Mouse (Mus musculus): ENCODE results near the gene 1810046K07Rik. TPM values are rescaled to one million over a fixed set of nuclear protein-coding genes. Genes with fewer than 3 reads are reported as not detected.

1810046K07Rik gene
- polyA plus RNA-seq, 1 experiment from 2014 or later, result 0.24 TPM

DNA sequence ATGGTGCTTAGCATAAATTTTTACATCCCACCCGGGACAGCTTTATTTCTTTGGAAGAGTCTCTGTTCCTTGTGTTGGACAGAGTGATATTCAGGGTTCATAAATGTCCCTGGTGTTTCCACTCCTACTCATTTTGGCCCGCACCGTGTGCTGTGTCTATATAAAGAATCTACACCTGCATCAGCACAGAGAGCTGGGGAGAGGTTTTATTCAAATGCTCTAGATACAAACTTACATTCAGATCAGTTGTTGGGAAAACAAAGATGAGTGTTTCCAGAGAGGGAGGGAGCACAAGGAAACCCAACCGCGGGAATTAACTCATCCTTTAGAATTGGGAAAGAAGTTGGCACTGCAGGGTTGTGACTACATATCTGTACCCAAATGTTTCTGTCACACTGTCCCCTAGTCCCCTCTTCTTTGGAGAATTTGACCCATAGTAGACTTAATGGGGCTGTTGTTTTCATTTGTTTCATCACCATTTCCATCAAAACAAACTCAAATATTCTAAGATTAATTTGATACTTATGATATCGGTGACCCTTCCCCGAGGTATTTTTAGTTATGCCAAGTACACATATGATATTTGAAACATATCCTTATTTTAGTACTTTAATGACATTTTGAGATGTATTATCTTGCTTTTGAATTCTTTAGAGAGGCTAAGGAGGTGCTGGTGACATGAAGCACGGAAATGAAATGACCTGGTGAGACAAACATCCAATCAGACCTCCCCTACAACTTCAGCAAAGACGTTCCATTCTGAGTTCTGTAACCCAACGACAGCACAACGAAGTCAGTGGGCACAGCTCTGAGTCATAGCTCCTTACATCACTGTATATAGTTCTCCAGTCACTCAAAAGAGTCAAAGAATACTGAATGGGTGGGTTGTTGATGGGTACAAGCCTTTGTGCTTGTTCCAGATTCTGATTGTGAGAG, 1.8 kb downstream of the 1810046K07Rik start:
- Histone ChIP-seq H3K4me3 (replicated peaks) (no peak overlapping the region), H3K9ac (no peak overlapping the region), H3K4me2 (replicated peaks) (no peak overlapping the region), H3K27me3 (no peaks in the 10 kb centered on the region), H3K27ac (replicated peaks) (no peak overlapping the region), H3K36me3 (no peaks in the 10 kb centered on the region), H3K4me1 (no peaks in the 10 kb centered on the region), H3K9me3 (replicated peaks) (no peaks in the 10 kb centered on the region)
- 83% methylated on average over 11 of the region's 11 CpGs for WGBS
- ATAC-seq (ENCODE audit: insufficient number of reproducible peaks, low FRiP score, low TSS enrichment, low read depth), result no peak

DNA sequence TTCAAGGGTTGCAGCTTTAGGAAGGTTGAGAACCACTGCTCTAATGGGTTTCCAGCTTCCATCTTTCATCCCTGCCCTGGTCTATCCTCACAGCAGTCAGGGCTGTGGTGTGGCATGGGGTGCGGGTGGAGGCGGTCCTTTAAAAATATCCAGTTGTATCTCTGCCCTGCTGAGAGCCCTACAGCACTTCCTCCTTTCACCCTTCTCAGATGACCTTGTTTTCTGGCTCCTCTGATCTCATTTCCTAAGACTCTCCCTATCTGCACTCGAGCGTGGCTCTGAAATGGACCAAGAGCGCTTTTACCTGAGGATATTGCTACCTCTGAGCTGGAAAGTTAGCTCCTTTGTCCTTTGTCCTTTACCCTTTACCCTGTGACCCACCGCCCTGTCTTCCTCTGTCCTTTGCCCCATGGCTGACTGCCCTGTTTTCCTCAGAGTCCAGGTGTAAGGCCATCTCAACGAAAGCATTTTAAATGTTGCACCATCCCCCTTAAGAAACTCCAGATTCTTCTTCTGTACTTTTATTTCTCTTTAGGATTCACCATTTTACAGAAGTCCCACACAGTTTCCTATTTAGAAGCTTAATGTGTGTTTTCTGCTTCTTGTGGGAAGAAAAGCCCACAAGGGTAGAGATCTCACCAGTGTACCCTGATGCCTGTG, 4.2 kb downstream of the 1810046K07Rik start:
- 76% methylated on average over 7 of the region's 7 CpGs for WGBS
- no peak for ATAC-seq (ENCODE audit: insufficient number of reproducible peaks, low FRiP score, low TSS enrichment, low read depth)
- H3K27me3 ChIP-seq, result no peaks in the 10 kb centered on the region

DNA sequence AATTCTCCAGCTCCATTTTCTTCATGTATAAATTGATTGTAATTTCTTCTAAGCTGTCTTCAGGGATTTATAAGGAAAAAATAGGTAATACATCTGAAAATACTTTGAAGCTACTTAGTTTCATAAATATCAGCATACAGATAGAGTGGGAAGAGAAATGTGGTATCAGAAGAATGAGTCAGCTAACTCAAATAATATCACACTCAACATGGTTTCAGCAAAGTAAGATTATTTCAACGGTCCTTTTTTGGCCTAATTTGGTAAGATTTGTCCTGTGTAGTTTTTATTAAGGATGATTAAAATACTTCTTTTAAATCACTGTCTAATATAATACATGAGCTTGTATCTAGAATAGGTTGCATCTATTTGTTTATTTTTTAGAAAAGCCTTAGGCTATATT, 8.6 kb downstream of the 1810046K07Rik start:
- no peaks in the 10 kb centered on the region for H3K4me1 ChIP-seq
- H3K27ac ChIP-seq (replicated peaks), result no peak overlapping the region
- 76% methylated on average over 1 of the region's 1 CpGs for WGBS
- no peaks in the 10 kb centered on the region for H3K9me3 ChIP-seq (replicated peaks)
- no peak overlapping the region for H3K4me2 ChIP-seq (replicated peaks)
- ATAC-seq (ENCODE audit: insufficient number of reproducible peaks, low FRiP score, low TSS enrichment, low read depth), result no peak
- H3K4me3 ChIP-seq (replicated peaks), result no peak overlapping the region
- no peak overlapping the region for H3K9ac ChIP-seq
- H3K36me3 ChIP-seq, result no peaks in the 10 kb centered on the region
- no peaks in the 10 kb centered on the region for H3K27me3 ChIP-seq

More for the DNA sequence above, 4.2 kb downstream of the 1810046K07Rik start:
- Histone ChIP-seq H3K4me2 (replicated peaks) (no peak overlapping the region), H3K9ac (no peak overlapping the region), H3K4me1 (no peaks in the 10 kb centered on the region), H3K9me3 (replicated peaks) (no peaks in the 10 kb centered on the region), H3K4me3 (replicated peaks) (no peak overlapping the region), H3K36me3 (no peaks in the 10 kb centered on the region), H3K27ac (replicated peaks) (no peak overlapping the region)

DNA sequence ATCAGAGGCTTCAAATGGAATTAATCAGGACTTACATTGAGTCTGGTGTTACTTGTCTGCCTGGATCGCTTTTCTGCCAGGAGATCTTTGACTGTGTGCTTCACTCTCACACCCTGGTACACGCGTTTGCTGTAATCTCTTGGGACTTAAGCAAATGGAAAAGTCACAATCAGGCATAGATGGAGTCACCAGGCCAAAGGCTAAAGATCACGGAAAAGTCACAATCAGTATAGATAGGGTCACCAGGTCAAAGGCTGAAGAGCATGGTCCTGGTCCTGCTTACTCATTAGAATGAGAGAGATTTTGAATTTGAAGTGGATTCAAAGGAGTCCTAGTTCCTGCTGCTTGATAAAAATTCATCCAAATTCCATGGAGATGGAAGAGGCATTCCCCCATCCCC, 10.5 kb downstream of the 1810046K07Rik start:
- H3K27me3 ChIP-seq, result no peaks in the 10 kb centered on the region
- no peaks in the 10 kb centered on the region for H3K4me1 ChIP-seq
- no peak for ATAC-seq (ENCODE audit: insufficient number of reproducible peaks, low FRiP score, low TSS enrichment, low read depth)
- H3K36me3 ChIP-seq, result no peaks in the 10 kb centered on the region
- H3K9me3 ChIP-seq (replicated peaks), result no peaks in the 10 kb centered on the region
- WGBS, result 69% methylated on average over 4 of the region's 4 CpGs
- H3K27ac ChIP-seq (replicated peaks), result no peak overlapping the region
- no peak overlapping the region for H3K9ac ChIP-seq
- no peak overlapping the region for H3K4me2 ChIP-seq (replicated peaks)
- H3K4me3 ChIP-seq (replicated peaks), result no peak overlapping the region

DNA sequence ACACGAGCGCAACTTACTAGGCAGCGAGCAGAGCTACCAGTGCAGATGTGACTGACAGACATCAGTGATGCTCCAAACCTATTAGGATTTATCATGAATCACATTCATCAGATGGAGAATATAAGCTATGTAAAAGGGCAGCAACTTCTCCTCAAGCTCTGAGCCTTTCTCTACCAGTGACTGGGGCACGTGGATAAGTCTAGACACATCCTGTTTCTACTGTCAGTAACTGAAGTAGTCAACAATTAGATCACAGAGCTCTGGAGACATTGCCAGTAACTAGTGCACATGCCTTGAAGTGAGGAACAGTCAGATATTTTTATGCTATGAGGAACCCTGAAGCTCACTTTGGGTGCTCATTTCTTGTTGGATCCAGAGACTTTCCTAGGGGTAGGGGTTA, 11.4 kb downstream of the 1810046K07Rik start:
- ATAC-seq (ENCODE audit: insufficient number of reproducible peaks, low FRiP score, low TSS enrichment, low read depth), result no peak
- no peak overlapping the region for H3K27ac ChIP-seq (replicated peaks)
- H3K4me2 ChIP-seq (replicated peaks), result no peak overlapping the region
- no peaks in the 10 kb centered on the region for H3K27me3 ChIP-seq
- no peaks in the 10 kb centered on the region for H3K4me1 ChIP-seq
- no peaks in the 10 kb centered on the region for H3K36me3 ChIP-seq
- H3K4me3 ChIP-seq (replicated peaks), result no peak overlapping the region
- WGBS, result 84% methylated on average over 4 of the region's 4 CpGs
- H3K9ac ChIP-seq, result no peak overlapping the region
- no peaks in the 10 kb centered on the region for H3K9me3 ChIP-seq (replicated peaks)

DNA sequence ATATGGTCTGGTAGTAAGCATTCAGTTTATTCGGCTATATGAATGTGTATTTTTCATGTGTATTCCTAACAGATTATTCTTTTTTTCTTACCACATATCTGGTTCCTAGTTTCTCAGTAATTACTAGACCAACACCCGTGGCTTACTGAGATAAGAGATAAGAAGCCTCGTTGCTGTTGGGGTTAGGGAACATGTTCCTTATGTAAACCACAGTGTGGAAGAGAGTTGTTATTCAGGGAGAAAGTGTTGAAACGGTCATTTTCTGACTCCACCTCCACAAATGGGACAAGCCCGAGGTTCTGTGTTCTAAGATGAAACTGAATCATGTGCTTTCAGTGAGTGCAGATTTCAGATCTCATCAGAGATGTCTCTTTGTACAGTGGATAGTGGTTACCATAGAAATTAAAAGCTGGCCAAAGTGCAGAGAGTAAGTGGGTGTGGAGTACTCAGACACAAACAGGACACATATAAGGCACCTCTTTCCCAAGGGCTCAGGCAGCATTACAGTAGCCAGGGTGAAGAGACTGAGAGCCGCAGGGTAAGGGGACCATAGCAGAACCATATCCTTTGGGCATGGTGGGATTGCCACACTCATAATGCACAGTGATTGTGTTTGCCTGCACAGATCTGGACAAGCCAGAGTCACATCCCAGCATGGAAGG, 13.2 kb downstream of the 1810046K07Rik start:
- H3K9me3 ChIP-seq (replicated peaks), result no peaks in the 10 kb centered on the region
- no peaks in the 10 kb centered on the region for H3K36me3 ChIP-seq
- ATAC-seq (ENCODE audit: insufficient number of reproducible peaks, low FRiP score, low TSS enrichment, low read depth), result no peak
- H3K9ac ChIP-seq, result no peak overlapping the region
- H3K4me2 ChIP-seq (replicated peaks), result no peak overlapping the region
- H3K4me1 ChIP-seq, result no peaks in the 10 kb centered on the region
- no peak overlapping the region for H3K27ac ChIP-seq (replicated peaks)
- H3K4me3 ChIP-seq (replicated peaks), result no peak overlapping the region
- WGBS, result 64% methylated on average over 6 of the region's 6 CpGs
- no peaks in the 10 kb centered on the region for H3K27me3 ChIP-seq

DNA sequence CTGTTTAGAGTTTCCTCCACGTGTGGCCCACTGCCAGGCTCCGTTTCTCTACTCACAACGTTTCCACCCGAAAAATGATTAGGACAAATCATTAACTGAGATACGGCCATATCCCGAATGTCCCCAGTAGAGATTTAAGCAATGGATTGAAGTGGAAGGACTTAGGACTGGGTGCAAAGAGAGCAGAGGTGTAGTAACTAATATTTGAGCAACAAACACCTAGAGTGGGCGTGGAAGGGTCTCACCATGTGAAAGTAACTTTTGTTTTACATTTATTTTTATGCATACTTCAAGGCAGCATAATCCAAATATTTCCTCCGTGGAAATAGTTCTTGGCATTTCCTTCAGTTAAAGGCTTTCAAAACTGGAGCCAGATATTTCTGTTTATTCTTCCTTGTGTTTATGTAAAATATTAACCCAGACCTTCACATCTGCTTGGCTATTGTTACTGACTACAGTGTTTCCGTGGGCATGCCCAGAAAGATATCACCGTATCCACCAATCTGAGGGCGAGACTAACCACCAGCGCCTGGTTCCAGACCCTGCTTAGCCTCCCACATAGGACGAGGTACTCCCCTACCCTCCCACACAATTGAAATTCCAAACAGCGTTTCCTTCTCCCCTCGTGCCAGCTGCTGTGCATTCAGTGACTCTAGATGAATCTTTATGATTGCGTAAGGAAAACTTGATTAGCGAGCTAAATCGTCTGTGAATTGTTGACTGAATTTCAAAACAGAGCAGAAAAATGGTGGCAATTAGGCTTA, 16.0 kb downstream of the 1810046K07Rik start:
- Histone ChIP-seq H3K9me3 (replicated peaks) (no peaks in the 10 kb centered on the region), H3K4me2 (replicated peaks) (no peak overlapping the region), H3K27me3 (no peaks in the 10 kb centered on the region), H3K4me1 (no peaks in the 10 kb centered on the region), H3K9ac (no peak overlapping the region), H3K36me3 (no peaks in the 10 kb centered on the region), H3K27ac (replicated peaks) (no peak overlapping the region), H3K4me3 (replicated peaks) (no peak overlapping the region)
- 45% methylated on average over 18 of the region's 18 CpGs for whole genome bisulfite sequencing
- ATAC-seq (ENCODE audit: insufficient number of reproducible peaks, low FRiP score, low TSS enrichment, low read depth), result no peak

DNA sequence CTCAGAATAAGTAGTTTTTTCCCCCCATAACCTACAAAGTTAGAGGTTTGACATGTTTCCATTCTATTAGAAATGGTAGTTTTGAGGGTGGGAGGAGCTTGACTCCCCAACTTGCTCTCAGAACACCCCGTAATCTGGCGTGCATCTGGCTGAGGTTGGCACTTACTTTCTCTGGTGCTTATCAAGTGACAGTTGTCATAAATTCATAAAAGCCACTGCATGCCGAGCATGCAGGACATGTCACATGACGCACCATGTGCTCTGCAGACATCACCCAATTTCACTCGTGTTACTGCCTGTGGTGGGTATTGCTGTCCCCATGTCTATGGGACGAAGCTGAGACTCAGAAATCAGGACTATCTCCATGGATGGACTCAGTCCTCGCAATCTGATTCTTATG, 18.2 kb downstream of the 1810046K07Rik start:
- Histone ChIP-seq H3K9me3 (replicated peaks) (no peaks in the 10 kb centered on the region), H3K36me3 (no peaks in the 10 kb centered on the region), H3K9ac (no peak overlapping the region), H3K4me2 (replicated peaks) (no peak overlapping the region), H3K27me3 (no peaks in the 10 kb centered on the region), H3K4me3 (replicated peaks) (no peak overlapping the region), H3K27ac (replicated peaks) (no peak overlapping the region), H3K4me1 (no peaks in the 10 kb centered on the region)
- 73% methylated on average over 7 of the region's 7 CpGs for WGBS
- ATAC-seq (ENCODE audit: insufficient number of reproducible peaks, low FRiP score, low TSS enrichment, low read depth), result no peak

DNA sequence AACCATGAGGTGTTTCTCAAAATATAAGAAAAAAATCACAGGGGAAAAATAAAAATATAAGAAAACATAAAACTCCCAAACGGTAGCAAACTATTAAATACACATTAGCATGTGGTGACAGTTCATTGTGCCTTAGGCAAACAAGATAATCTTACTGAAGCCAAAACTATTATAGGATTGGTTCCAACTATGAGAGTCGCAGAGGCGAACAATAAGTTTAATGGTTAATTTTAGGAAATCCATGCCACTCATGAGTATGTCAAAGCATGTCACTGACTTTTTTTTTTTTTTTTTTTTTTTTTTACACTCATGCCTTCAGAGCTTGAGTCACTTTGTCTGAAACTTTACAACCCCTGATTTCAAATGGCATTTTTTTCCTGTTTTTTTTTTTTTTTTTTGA, 22.4 kb downstream of the 1810046K07Rik start:
- Histone ChIP-seq H3K4me3 (replicated peaks) (no peak overlapping the region), H3K27me3 (no peaks in the 10 kb centered on the region; the same call in 1 of the 2 replicates), H3K36me3 (no peaks in the 10 kb centered on the region), H3K9me3 (replicated peaks) (no peaks in the 10 kb centered on the region), H3K9ac (no peak overlapping the region), H3K27ac (replicated peaks) (no peak overlapping the region), H3K4me1 (no peaks in the 10 kb centered on the region), H3K4me2 (replicated peaks) (no peak overlapping the region)
- ATAC-seq (ENCODE audit: insufficient number of reproducible peaks, low FRiP score, low TSS enrichment, low read depth), result no peak
- WGBS, result 70% methylated on average over 3 of the region's 3 CpGs

DNA sequence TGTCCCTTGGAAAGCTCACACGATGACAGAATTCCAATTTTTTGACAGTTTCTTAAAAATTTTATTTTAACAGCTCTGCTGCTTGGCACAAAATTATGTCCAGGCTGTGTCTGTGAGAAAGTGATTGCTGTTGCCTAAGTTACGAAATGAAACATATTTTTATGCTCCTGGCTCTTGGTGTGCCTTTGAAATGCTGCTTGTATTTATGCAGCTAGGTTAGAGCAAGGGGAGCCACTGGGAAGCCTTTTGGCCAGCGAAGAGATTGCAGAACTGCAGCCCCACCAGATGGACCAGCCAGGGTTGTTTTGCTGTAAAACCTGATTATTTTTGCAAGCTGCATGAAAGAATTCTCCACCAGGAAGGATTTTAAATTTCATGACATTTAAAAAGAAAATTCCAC, 23.6 kb downstream of the 1810046K07Rik start:
- Histone ChIP-seq H3K4me1 (no peaks in the 10 kb centered on the region), H3K4me2 (replicated peaks) (no peak overlapping the region), H3K9me3 (replicated peaks) (no peaks in the 10 kb centered on the region), H3K36me3 (no peaks in the 10 kb centered on the region), H3K4me3 (replicated peaks) (no peak overlapping the region), H3K9ac (no peak overlapping the region), H3K27ac (replicated peaks) (no peak overlapping the region), H3K27me3 (no peaks in the 10 kb centered on the region; the same call in 1 of the 2 replicates)
- 58% methylated on average over 3 of the region's 3 CpGs for WGBS
- no peak for ATAC-seq (ENCODE audit: insufficient number of reproducible peaks, low FRiP score, low TSS enrichment, low read depth)

DNA sequence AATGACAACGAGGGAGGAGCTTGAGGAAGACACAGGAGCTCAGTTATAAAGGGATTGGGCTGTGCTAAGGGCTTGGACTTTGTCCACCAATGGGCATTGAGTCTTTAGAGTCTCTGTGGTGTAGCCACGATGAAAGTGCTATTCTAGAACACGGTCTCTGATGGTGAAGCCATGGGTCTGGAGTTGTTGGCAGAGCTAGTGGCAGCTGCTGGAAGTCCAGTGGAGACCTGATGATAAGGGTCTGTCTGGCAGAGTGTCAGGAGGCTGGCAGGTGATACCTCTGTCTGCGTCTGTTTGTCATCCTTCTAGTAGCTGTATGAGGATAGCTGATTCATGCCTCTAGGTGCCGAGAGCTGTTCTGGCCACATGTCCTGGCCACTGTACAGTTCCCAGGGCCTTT, 24.7 kb downstream of the 1810046K07Rik start:
- no peak overlapping the region for H3K4me3 ChIP-seq (replicated peaks)

More for the DNA sequence above, 24.7 kb downstream of the 1810046K07Rik start:
- Histone ChIP-seq H3K27me3 (no peaks in the 10 kb centered on the region; the same call in 1 of the 2 replicates), H3K9me3 (replicated peaks) (no peaks in the 10 kb centered on the region), H3K36me3 (no peaks in the 10 kb centered on the region), H3K4me2 (replicated peaks) (no peak overlapping the region), H3K27ac (replicated peaks) (no peak overlapping the region), H3K4me1 (no peaks in the 10 kb centered on the region), H3K9ac (no peak overlapping the region)
- 81% methylated on average over 5 of the region's 5 CpGs for WGBS
- ATAC-seq (ENCODE audit: insufficient number of reproducible peaks, low FRiP score, low TSS enrichment, low read depth), result no peak

Data from embryonic facial prominence, embryonic 15.5 days (tissue).